Mouse (Mus musculus) neutrophil, adult 5-6 weeks (primary cell): ENCODE data around the gene Slc9a9. TPM values are rescaled to one million over a fixed set of nuclear protein-coding genes. Genes with fewer than 3 reads are reported as not detected.

Experiments
- ATAC-seq: fragments of 151-379, 151-347 bp; 2 replicates; pipeline ENCODE4 v1.8.0; 2017; ENCODE audit warnings: mild to moderate bottlenecking, moderate TSS enrichment; ENCODE audit not compliant: insufficient number of reproducible peaks, poor library complexity, low FRiP score, severe bottlenecking; ENCODE audit errors: extremely low read depth
- total RNA-seq: library from RNA; stranded (forward); fragments of 200-1000 nt; gene quantifications from 2 replicates; pipeline ENCODE4 v1.2.3, GENCODE M21; 2017

The Slc9a9 gene
- total RNA-seq, 1 experiment from 2014 or later, result 31.4 TPM

DNA sequence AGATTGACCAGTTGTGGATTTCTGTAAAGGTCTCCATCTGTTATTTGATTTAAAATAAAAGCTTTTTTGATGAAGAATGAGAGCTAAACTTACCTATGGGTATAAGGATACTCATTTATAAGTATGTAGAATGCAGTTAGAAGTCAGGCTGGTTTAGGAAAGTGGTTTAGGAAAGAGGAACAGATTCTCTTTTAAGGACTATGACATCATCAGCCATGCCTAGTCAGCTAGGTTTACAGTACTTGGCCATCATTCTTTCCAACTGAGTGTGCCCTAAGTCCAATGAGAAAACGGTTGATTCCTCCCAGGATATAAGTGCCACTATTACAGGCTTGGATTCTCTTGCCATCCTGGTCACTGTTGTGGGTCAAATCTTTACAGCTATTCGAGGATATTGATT is 47.0 kb downstream of the Slc9a9 start:
- no peak for ATAC-seq

DNA sequence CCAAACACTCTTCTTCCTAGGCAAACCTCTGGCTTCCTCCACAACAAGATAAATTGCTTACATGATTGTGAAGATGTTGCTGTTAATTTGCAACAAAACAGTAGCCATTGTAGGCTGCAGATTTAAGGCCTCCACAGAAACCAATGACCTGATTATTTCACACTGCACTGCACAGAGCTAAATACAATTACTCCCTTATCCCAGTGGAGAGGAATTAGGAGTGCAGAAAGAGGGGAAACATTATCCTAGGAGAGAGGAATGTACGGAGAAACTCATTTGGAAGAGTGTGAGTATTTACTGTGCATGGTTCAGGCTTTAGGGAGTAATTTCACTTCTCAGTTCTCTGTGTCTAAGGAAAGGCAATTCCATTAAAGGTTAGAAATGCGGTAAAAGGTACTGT is 53.9 kb downstream of the Slc9a9 start:
- ATAC-seq, result no peak

DNA sequence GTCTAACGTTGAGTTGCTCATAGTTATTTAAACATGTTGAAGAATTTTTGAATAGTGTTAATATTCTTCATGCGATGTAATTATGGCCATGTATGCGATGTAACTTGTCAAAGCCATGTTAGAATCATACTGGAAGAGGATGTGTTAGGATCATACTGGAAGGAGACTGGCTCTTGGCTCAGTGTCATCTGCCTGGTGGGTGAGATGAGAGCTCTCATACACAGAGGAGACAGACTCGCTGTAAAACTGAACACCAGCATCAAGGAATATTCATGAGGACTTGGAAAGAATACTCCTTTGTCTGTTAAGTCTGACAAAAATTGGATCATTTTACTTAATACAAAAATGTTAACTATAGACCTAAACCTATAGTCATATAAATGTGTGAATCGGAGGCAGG is 55.4 kb downstream of the Slc9a9 start:
- no peak for ATAC-seq

DNA sequence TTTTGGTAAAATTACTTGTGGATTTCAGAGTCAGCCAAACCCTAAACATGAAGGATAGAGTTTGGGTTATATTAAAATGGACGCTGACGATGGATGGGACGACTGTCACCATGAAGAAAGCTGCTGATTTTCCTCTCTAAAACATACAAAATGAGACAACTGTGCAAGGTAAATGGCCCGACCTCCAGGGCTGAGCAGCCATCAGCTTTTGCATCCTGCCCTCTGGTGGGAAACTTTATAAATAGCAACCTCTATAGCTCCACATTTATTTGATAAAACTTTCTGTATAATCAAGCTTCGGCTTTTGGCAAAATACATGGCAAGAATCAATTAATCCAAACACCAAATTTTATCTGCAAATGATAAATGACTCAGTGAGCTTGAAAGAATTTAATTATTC is 57.7 kb downstream of the Slc9a9 start:
- 0 out of 2 replicates have a peak, but pooled peaks have one; percentile 46 for ATAC-seq

DNA sequence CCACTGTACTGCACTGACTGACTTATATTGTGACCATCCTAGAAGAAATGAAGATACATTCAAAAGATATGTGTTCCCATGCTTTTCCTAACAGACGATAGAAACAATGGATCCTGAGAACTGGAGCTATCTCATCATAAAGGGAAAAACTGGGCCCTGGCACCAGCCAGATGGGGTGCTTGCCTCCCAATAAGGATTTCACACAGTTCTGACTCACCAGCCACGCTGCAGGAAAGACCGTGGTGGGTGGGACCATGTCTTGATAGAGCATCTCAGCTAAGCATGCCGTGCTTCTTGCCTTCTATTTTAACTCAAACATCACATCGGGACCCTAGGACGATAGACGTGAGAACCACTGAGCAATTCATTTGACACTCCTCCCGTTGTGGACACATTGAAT is 60.7 kb downstream of the Slc9a9 start:
- ATAC-seq, result no peak

DNA sequence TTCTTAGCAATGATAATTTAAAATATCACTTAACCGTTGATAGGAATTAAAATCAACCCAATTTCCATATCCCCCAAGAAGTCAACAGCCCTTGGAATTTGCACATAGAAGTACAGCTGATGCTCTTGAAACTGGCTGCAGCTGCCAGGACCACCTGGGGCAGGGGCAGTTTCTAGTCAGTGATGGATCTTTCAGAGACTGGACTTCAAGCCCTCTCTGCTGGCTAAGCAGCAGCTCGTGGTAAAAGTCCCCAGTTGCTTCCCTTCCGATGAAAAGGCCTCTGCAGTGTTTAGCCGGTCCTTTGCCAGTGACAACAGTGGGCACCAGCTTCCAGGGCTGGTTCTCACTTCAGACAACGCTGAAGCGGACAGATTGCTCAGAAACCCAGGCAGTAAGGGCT is 62.4 kb downstream of the Slc9a9 start:
- no peak for ATAC-seq

DNA sequence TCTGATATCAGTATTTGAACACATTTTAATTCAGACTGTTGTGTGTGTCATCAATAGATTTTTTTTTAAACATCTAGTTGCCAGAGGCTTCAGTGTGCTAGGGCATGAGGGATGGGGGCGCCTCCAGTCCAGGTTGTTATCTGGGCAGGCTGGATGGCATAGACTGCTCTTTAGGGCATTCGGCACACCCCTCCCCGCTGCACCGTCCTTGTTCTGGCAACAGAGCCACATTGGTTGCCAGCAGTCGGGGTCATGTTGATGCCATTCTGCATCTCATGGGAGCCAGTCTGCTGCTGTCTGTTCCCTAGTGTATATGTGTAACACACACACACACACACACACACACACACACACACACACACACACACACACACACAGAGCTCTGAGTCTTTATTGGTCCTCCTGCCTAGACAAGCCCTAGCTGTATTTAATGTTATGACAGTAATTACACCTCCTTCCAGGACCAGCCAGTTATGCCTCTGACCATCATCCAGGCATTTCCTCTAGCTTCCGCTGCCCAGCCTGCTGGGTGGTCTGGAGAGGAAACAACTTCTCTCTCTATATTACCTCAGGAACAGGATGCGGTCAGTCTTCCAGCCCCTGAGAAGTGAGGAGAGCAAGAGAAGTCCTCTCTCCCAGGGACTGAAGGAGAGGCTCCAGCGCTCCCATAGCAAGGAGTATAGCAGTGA is 63.0 kb downstream of the Slc9a9 start:
- no peak for ATAC-seq

DNA sequence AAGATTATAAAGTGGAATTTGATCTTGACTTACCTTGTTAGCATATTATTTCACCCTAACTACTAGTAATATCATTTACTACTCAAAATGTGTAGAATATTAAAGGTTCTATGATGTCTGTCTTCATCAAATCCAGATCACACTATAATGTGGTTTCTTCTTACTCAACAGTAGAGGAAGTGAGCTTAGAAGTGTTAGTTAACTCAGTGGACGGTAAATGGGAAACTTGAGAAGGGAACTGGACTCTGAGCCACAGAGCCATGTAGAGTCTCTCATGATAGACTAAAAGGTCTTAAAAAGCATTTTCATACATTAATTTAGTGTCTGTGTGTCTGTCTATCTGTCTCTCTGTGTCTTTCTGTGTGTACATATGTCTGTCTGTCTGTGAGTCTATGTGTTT is 64.6 kb downstream of the Slc9a9 start:
- ATAC-seq, result no peak

DNA sequence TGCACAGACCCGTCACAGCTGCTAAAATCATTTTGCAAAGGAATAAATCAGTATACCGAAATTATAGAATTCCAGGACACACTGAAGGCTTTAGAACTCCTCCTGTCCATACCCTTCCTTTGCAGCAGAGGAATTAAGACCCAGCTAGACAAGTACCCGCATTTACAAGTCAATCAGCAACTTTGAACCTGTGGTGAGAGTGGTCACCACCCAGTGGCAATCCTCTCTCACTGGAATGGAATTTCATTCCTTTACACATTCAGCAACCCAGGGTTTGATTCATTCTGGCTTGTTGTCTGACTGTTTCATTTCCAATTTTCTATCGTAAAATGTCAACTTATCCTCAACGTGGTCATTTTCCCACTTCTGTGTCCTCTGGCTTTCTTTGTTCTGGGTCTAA is 67.5 kb downstream of the Slc9a9 start:
- no peak for ATAC-seq

DNA sequence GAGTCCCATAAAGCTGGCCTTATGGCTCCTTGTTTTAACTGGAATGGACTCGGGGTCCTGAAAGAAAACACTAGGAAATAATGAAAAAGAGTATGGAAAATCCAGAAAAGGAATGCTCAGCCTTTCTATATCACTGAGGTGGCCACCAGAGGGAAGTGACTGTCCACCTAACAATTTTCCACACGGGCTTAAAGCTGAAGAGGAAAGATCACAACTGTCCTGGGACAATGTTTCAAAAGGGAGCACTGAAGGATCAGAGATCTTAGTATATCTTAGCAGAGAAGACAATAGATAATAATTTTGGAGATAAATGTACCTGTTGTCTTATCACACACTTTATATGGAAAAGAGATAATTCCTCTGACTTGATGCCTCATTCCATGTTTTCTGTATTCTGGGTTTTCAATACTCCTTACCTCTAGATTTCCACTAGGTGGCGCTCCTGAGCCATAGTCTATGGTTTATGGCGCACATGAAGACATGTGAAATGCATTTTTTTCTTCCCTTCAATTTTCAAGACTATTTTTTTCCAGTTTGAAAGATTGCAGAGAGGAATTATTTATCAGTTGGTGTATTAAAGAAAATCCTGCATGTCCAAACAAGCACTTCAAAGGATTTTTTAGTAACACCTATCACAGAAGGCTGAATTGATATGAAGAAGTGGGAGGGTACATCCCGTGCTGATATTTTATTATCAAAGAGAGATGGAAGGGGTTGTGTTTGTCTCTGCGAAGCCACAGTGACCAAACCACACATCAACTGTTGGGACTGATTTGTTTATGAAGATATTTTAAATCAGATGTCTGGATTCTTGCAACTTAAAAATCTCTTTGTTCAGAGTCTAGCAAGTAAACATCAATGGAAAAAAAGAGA is 69.1 kb downstream of the Slc9a9 start:
- ATAC-seq, result no peak

DNA sequence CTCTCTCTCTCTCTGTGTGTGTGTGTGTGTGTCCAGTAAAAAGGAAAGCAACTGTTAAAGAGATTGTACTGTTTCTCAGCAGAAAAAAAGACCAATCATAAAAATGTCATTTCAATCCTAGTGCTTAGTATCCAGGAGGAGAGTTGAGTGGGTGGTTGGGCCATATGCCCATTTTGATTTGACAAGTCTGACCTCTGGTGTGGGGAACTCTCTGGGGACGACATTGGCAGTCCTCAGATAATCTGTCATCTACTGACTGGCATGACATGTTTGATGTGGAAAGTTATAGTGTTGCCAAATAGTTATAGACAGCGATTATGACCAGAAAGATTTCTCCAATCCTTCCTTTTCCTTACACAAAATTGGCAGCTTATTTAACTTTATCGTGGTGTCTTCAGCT is 71.1 kb downstream of the Slc9a9 start:
- ATAC-seq, result no peak

DNA sequence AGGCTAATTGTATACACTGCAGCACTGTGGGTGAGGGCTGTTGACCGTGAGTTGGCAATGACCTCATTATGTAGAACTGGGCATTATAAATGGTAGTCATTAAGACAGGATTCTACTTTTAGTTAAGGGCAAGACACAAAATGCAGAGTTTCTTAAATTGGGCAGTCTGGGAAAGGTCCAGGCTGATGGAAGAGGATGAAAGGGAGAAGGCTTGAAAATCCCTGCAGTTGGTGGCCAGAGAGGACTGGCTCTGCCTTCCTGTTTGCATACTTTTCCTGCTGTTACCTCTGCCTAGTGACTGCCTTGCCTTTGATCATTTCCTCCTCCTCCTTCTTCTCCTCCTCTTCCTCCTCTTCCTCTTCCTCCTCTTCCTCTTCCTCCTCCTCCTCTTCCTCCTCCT is 73.6 kb downstream of the Slc9a9 start:
- ATAC-seq, result no peak

DNA sequence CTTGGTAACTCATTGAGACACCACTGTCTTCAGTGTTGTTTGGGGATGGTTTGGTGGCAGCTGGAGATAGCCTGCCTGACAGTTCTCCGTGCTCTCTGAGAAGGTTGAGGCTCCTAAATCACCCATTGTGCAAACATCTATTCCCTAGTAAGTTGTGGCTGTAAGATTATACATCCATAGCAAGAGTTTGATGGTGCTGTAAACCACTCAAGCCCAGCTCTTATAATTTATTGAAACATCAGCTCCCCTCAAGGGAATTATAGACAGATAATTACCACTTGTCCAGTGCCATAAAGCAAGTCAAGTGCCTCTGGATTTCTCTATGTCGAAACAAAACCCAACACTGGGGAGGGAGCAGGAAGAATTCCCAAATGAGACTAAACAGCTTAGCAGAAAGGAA is 78.8 kb downstream of the Slc9a9 start:
- ATAC-seq, result no peak

DNA sequence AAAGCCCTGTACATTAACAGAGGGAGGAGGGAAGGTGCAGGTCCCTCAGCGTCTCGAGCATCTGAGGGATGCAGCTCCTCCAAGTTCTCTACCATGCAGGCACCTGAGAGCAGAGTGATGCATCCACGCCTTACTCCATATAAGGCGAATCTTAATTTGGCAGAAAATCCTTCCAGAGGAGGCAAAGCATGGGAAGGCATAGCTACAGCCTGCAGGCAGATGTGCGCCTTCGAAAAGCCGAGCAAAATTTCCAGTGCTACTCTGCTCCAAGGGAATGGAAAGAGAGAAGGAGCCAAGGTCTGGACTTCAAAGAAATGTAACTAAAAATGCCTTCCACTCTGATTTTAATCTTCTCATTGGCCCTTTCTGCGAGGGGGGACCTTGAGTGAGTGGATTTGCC is 80.5 kb downstream of the Slc9a9 start:
- ATAC-seq, result no peak

DNA sequence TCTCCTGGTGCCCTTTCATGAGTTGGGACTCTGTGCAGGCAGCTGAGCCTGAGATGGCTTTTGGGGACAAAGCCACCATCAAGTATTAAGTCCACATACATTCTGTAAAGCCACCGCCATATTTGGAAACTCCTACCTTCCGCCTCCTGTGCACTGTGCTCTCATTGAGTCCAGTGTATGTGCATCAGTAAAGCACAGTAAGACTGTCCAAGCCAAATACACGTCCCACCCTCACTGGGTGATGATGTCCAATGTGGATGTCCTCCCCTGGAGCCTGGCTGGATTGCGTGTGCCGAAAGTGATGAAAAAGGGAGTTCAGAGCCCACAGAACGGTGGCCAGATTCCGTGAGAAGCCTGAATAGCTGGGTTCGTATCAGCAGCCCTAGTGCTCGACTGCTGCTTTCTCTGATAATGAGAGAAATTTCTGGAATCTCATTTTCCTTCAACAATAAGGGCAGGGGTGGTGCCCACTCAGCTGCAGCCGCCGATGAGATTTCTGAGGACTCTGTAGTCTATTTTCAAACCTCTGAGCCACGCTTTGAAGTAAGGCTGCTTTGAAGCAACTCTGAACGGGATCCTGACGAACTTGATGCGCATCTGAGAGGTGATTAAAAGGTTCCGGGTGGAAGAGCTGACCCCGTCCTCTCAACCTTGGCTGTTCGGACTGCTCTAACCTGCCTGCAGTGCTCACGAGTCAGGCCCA is 81.4 kb downstream of the Slc9a9 start:
- no peak for ATAC-seq

DNA sequence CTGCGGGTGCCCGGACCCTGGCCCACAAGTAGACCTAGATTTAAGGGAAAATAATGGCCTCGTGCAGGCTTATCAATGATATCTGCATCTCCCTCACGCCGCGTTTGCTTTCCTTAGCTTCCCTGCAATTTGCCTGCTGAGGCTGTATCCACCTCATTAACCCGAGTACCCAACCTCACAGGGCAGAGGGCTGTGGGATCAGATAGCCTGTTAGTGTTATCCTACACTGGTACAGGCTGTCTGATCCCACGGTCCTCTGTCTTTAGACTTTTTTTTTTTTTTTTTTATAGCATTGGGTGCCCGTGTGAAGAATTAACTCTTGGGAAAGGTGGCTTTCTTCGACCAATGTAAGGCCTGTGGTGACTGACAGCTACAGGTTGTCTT is 81.9 kb downstream of the Slc9a9 start:
- ATAC-seq, result no peak

DNA sequence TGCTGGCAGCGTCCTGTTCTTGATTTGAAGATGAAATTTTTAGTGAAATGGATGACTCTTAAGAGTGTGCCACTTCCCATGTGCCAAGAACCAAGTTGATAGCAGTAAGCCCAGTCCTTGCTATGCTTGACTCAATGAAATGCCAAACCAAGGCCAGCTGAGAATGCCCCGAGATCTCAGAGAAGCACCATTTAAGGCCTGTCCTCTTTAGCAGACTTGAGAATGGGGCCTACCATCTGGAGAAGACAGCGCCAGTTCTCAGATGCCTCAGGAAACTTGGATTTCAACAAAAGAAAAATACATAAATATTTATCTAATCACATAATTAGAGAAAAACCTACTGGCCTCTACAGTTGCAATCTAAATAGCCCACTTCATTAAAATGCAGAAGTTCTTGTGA is 82.4 kb downstream of the Slc9a9 start:
- no peak for ATAC-seq

DNA sequence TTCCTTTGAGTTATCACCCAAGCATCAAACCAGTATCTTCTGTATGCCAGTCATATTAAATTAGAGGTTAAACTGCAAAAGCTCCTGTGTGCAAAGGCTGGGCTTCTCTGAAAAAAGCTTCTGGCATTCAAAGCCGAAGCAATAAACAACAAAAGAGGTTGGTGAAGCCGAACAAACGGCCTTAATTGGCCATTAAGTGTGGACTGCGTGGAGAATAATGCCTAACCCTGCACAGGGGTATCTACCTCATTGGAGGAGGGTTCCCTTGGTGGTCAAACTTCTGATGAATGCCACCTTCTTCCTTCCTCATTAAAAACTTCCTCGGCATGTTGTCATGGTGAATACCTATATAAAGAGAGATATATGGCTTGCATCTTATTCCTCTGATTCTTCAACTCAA is 90.2 kb downstream of the Slc9a9 start:
- no peak for ATAC-seq

DNA sequence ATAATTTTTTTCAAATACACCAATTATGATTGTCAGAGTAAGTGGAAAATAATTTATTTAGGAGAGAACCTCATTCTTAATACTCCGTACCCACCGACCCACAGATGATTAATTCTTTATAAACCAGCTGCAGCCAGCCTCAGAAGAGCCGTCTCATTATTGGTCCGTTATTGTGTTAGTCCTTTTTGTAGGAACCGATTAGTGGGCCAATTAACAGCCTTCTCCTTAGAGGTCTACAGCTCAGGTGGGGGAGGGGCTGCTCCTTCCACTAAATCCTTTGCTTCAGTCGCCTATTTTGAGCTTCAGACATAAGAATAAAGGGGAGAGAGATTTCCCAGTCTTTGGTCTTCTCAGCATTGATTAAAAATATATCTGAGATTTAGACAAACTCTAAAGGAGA is 98.4 kb downstream of the Slc9a9 start:
- no peak for ATAC-seq

DNA sequence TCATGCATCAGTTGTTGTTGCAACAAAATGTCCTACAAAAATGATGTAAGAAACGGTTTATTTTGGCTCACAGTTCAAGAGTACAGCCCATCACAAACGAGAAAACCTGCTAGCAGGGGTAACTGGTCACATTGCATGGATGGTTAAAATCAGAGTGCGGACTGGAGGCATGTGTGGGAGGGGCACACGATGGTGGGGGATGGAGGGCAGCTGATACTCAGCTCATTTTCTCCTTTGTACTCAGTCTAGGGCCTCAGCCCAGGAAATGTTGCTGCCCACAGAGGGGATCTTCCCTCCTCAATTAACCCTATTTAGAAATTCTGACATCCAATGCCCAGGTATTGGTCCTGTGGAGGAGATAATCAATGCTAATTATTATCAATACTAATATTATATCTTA is 98.8 kb downstream of the Slc9a9 start:
- no peak for ATAC-seq
